Mouse (Mus musculus) megakaryocyte, embryonic 14.5 days (primary cell): Measurements from ENCODE around the gene Tfe3.

ENCODE experiments used
- FLI1 ChIP-seq: IDR thresholded peaks from 2 replicates; pipeline ENCODE4 v1.6.1; 2012; ENCODE audit warnings: low read length, inconsistent platforms, mixed read lengths
- GATA1 ChIP-seq: IDR thresholded peaks from 3 replicates; pipeline ENCODE4 v1.6.1; 2012; ENCODE audit warnings: mixed read lengths, low read length, inconsistent platforms, borderline replicate concordance

DNA sequence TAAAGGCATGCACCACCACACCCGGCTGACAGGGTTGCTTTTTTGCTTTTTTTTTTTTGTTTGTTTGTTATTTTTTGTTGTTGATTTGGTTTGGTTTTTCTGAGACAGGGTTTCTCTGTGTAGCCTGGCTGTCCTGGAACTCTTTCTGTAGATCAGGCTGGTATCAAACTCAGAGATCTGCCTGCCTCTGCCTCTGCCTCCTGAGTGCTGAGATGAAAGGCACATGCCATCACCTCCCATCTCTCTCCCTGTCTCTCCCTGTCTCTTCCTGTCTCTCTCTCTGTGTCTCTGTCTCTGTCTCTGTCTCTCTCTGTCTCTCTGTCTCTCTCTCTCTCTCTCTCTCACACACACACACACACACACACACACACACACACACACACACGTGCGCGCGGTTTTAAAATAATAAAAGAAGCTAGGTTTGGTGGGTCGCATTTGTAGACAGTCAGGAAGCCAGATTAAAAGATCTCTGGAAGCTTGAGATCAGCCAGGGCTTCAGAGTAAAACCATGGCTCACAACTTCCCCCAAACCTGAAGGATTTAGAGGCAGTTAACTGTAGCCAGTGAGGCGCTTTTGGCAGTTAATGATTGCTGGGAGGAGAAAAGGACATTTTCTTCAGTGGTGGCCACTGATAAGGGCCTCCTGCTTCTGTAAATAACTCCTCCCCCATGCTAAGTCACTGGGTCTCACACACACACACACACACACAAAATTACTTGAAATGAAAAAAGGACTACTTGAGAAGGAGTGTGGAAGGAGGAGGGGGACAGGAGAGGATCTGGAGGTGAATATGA is 16.3 kb downstream of the Tfe3 start:
- no peak; the same call in 2 of the 3 replicates for TF ChIP-seq GATA1
- TF ChIP-seq FLI1, result no peak
